Mouse (Mus musculus): ENCODE results near the gene Olfr98.
"Not testable (repeated sequence)": the region's sequence is repeated elsewhere in the genome, so short reads cannot be mapped to it uniquely, and the experiment has no call there.

The Olfr98 gene

GRCm38 (mm10) chr17:37263626-37264025 is at the start of gene Olfr98:
Gene Olfr98, minus strand, starts transcription at chr17:37263749.
- in situ Hi-C loops (cut with MseI, MboI): no loop called here

- in situ Hi-C loops (cut with MseI, MboI): no loop called here
These were observed 46.7 kb upstream of the Olfr98 start for GRCm38 (mm10) chr17:37310146-37310699.

- in situ Hi-C loops (cut with MseI, MboI): no loop called here
These were observed 44.9 kb upstream of the Olfr98 start for GRCm38 (mm10) chr17:37308483-37308882.

GRCm38 (mm10) chr17:37304213-37304612 is 40.7 kb upstream of the Olfr98 start, which contains the start of gene Olfr101:
Gene Olfr101, minus strand, starts transcription at chr17:37304313.
- in situ Hi-C loops (cut with MseI, MboI): no loop called here

- in situ Hi-C loops (cut with MseI, MboI): no loop called here
These were observed 19.8 kb upstream of the Olfr98 start, which contains the start of gene Olfr99 for GRCm38 (mm10) chr17:37283360-37283759. Gene Olfr99, minus strand, starts transcription at chr17:37283460.

GRCm38 (mm10) chr17:37280331-37280730 is 16.8 kb upstream of the Olfr98 start:
- in situ Hi-C loops (cut with MseI, MboI): no loop called here

GRCm38 (mm10) chr17:37276573-37276972 is 13.0 kb upstream of the Olfr98 start:
- in situ Hi-C loops (cut with MseI, MboI): no loop called here

- in situ Hi-C loops (cut with MseI, MboI): no loop called here
These were observed 12.2 kb upstream of the Olfr98 start for GRCm38 (mm10) chr17:37275626-37276248.

GRCm38 (mm10) chr17:37270702-37271092 is 7.1 kb upstream of the Olfr98 start:
- in situ Hi-C loops (cut with MseI, MboI): no loop called here

GRCm38 (mm10) chr17:37270058-37270701 is 6.6 kb upstream of the Olfr98 start, which contains the start of gene H2-M3:
Gene H2-M3, plus strand, starts transcription at chr17:37270220.
- in situ Hi-C loops (cut with MseI, MboI): no loop called here

GRCm38 (mm10) chr17:37250544-37250943 is 13.0 kb downstream of the Olfr98 start:
- in situ Hi-C loops (cut with MseI, MboI): no loop called here

GRCm38 (mm10) chr17:37249460-37249859 is 14.1 kb downstream of the Olfr98 start:
- in situ Hi-C loops (cut with MseI, MboI): no loop called here

GRCm38 (mm10) chr17:37246715-37247114 is 16.8 kb downstream of the Olfr98 start:
- in situ Hi-C loops (cut with MseI, MboI): no loop called here

- in situ Hi-C loops (cut with MseI, MboI): no loop called here
These were observed 21.4 kb downstream of the Olfr98 start for GRCm38 (mm10) chr17:37242198-37242597.

- in situ Hi-C loops (cut with MseI, MboI): not testable (repeated sequence)
These were observed 26.3 kb downstream of the Olfr98 start, which contains the start of gene Olfr97 for GRCm38 (mm10) chr17:37237230-37237629. Gene Olfr97, minus strand, starts transcription at chr17:37237330.

GRCm38 (mm10) chr17:37221879-37222278 is 41.7 kb downstream of the Olfr98 start:
- in situ Hi-C loops (cut with MseI, MboI): loop anchor here (25.0 kb wide), 1 partner anchor 310 kb away; no protein-coding TSS in a partner anchor

- in situ Hi-C loops (cut with MseI, MboI): loop anchor here (25.0 kb wide), 1 partner anchor 308 kb away; no protein-coding TSS in a partner anchor
These were observed 43.7 kb downstream of the Olfr98 start, which contains the start of gene Olfr96 for GRCm38 (mm10) chr17:37219846-37220245. Gene Olfr96, plus strand, starts transcription at chr17:37220146.

- in situ Hi-C loops (cut with MseI, MboI): loop anchor here (25.0 kb wide), 1 partner anchor 306 kb away; no protein-coding TSS in a partner anchor
These were observed 45.1 kb downstream of the Olfr98 start for GRCm38 (mm10) chr17:37218486-37218885.

- in situ Hi-C loops (cut with MseI, MboI): loop anchor here (25.0 kb wide), 1 partner anchor 301 kb away; no protein-coding TSS in a partner anchor
These were observed 50.5 kb downstream of the Olfr98 start, which contains the start of gene Olfr95 for GRCm38 (mm10) chr17:37213018-37213417. Gene Olfr95, minus strand, starts transcription at chr17:37213118.
